Mouse (Mus musculus) midbrain, postnatal 0 days (tissue): ENCODE data around the gene Ell. TPM values are rescaled to one million over a fixed set of nuclear protein-coding genes. Genes with fewer than 3 reads are reported as not detected.

Experiments
- ATAC-seq: fragments of 200-750 bp; cut with Nextera tagmentation; 2 replicates; pipeline ENCODE4 v1.8.0; 2017; ENCODE audit warnings: moderate number of reproducible peaks, mild to moderate bottlenecking, moderate TSS enrichment, moderate library complexity; ENCODE audit not compliant: low FRiP score
- DNase-seq: peaks from one replicate; pipeline ENCODE4 v3.0.0-alpha.2; 2015; ENCODE audit warnings: low spot score
- H3K27ac ChIP-seq: fragments of 300-500 bp; sonication (generic); 2 replicates; pipeline ENCODE4 v1.5.1; 2014; ENCODE audit warnings: low read depth, mild to moderate bottlenecking, low read length, mixed read lengths
- H3K27me3 ChIP-seq: fragments of 300-500 bp; sonication (generic); 2 replicates; pipeline ENCODE4 v1.6.1; 2014; ENCODE audit warnings: low read length, control low read depth, mixed read lengths; ENCODE audit not compliant: insufficient read depth
- H3K36me3 ChIP-seq: fragments of 300-500 bp; sonication (generic); 2 replicates; pipeline ENCODE4 v1.6.1; 2014; ENCODE audit warnings: low read length, control low read depth, mixed read lengths; ENCODE audit not compliant: insufficient read depth
- H3K4me1 ChIP-seq: fragments of 300-500 bp; sonication (generic); 2 replicates; pipeline ENCODE4 v1.6.1; 2014; ENCODE audit warnings: mild to moderate bottlenecking, control low read depth, antibody characterized with exemption, low read length, mixed read lengths; ENCODE audit not compliant: insufficient read depth
- H3K4me2 ChIP-seq: fragments of 300-500 bp; sonication (generic); 2 replicates; pipeline ENCODE4 v1.6.1; 2014; ENCODE audit warnings: low read depth, mild to moderate bottlenecking, low read length, mixed read lengths; ENCODE audit not compliant: poor library complexity, severe bottlenecking
- H3K4me3 ChIP-seq: fragments of 300-500 bp; sonication (generic); 2 replicates; pipeline ENCODE4 v1.5.1; 2014; ENCODE audit warnings: low read depth, mild to moderate bottlenecking, low read length, moderate library complexity
- H3K9ac ChIP-seq: fragments of 300-500 bp; sonication (generic); replicated peaks from 2 replicates; pipeline ENCODE4 v1.6.1; 2014; ENCODE audit warnings: mild to moderate bottlenecking, low read length, moderate library complexity, mixed read lengths; ENCODE audit not compliant: poor library complexity, severe bottlenecking
- H3K9me3 ChIP-seq: fragments of 300-500 bp; sonication (generic); 2 replicates; pipeline ENCODE4 v1.6.1; 2016; ENCODE audit warnings: low read length, control low read depth
- CTCF ChIP-seq: IDR thresholded peaks from 2 replicates; pipeline ENCODE4 v1.5.1; 2016; ENCODE audit warnings: antibody characterized with exemption, mild to moderate bottlenecking
- WGBS: fragments of 180-500 bp; shearing (Covaris S2); extraction: QIAGEN DNeasy Blood & Tissue Kit; methylation state at CpG from one replicate; pipeline ENCODE4 v1.1.7; 2014; 5-methylcytosine and 5-hydroxymethylcytosine counted together
- polyA plus RNA-seq: library from polyadenylated mRNA; unstranded; fragments of >200 nt; fragmentation: Nextera tagmentation; extraction: Ambion mirVana; gene quantifications from 2 replicates; pipeline ENCODE4 v1.2.1, GENCODE M21; 2015
- total RNA-seq: library from RNA; depleted of rRNA; stranded (reverse); fragments of >200 nt; gene quantifications from 2 replicates; pipeline ENCODE4 v1.2.3, GENCODE M21; 2014

The Ell gene
- total and polyA plus RNA-seq, 2 experiments from 2014 or later: 13.2 to 14.1 TPM

GRCm38 (mm10) chr8:70622220-70622619 lies 83.0 kb downstream of the Ell start:
- no peak overlapping the region for H3K4me2 ChIP-seq
- DNase-seq (no peak), ATAC-seq (no peak)
- 61% methylated on average over 3 of the region's 3 CpGs for WGBS
- TF ChIP-seq CTCF: no peak
- no peaks in the 10 kb centered on the region for H3K4me1 ChIP-seq
- H3K27me3 ChIP-seq: 0 out of 2 replicates have a peak, but pooled peaks cover 4% of the 10 kb centered on the region
- H3K9me3 ChIP-seq: no peaks in the 10 kb centered on the region
- H3K4me3 ChIP-seq: no peak overlapping the region
- H3K9ac ChIP-seq: no peak overlapping the region
- no peak overlapping the region for H3K27ac ChIP-seq
- H3K36me3 ChIP-seq: no peaks in the 10 kb centered on the region

GRCm38 (mm10) chr8:70625104-70625503 lies 85.8 kb downstream of the Ell start:
- H3K36me3 ChIP-seq: no peaks in the 10 kb centered on the region
- DNase-seq: no peak
- no peak overlapping the region for H3K4me2 ChIP-seq
- no peaks in the 10 kb centered on the region for H3K9me3 ChIP-seq
- H3K27ac ChIP-seq: no peak overlapping the region
- TF ChIP-seq CTCF: peak; percentile 65
- no peak overlapping the region for H3K9ac ChIP-seq
- H3K27me3 ChIP-seq: 0 out of 2 replicates have a peak, but pooled peaks cover 4% of the 10 kb centered on the region
- no peak overlapping the region for H3K4me3 ChIP-seq
- no peak for ATAC-seq
- WGBS: 18% methylated on average over 5 of the region's 5 CpGs
- H3K4me1 ChIP-seq: no peaks in the 10 kb centered on the region

DNA sequence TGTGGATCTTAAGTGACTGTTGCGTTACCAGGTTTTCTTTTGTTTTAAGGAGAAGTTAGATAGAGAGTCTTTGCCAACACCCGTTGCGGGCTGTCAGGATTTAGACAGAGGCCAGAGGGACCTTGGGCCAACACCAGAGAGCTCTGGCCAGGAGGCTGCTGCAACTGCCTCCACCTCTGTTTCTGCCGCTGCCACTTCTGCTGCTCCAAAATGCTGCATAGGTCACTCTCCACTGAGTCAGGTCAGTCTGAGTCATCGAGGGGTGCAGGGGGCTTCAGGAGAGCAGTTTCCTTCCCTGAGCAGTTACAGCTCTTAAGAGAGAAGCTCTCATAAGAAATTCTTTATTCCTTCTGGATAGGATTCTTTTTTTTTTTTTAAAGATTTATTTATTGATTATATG lies 87.8 kb downstream of the Ell start:
- no peak overlapping the region for H3K4me3 ChIP-seq
- no peaks in the 10 kb centered on the region for H3K4me1 ChIP-seq
- no peak overlapping the region for H3K4me2 ChIP-seq
- H3K9me3 ChIP-seq: no peaks in the 10 kb centered on the region
- no peak overlapping the region for H3K27ac ChIP-seq
- H3K36me3 ChIP-seq: no peaks in the 10 kb centered on the region
- peaks cover 7% of the 10 kb centered on the region; the same call in 1 of the 2 replicates for H3K27me3 ChIP-seq
- 87% methylated on average over 5 of the region's 5 CpGs for WGBS
- DNase-seq: no peak
- TF ChIP-seq CTCF: no peak
- no peak for ATAC-seq
- H3K9ac ChIP-seq: no peak overlapping the region

GRCm38 (mm10) chr8:70628986-70629490 lies 89.8 kb downstream of the Ell start:
- peak overlapping the region; percentile 51 for H3K27ac ChIP-seq
- H3K36me3 ChIP-seq: no peaks in the 10 kb centered on the region
- H3K9me3 ChIP-seq: no peaks in the 10 kb centered on the region
- ATAC-seq: 0 out of 2 replicates have a peak, but pooled peaks have one; percentile 1
- peak overlapping the region; percentile 29 for H3K9ac ChIP-seq
- H3K4me3 ChIP-seq: peak overlapping the region; percentile 33
- H3K27me3 ChIP-seq: peaks cover 7% of the 10 kb centered on the region; the same call in 1 of the 2 replicates
- peak overlapping the region; percentile 60 for H3K4me2 ChIP-seq
- no peak for DNase-seq
- H3K4me1 ChIP-seq: no peaks in the 10 kb centered on the region
- no peak for TF ChIP-seq CTCF
- 54% methylated on average over 7 of the region's 7 CpGs for WGBS

- Histone ChIP-seq H3K4me1 (no peaks in the 10 kb centered on the region), H3K4me2 (peak overlapping the region; percentile 60), H3K9ac (peak overlapping the region; percentile 29), H3K27me3 (peaks cover 7% of the 10 kb centered on the region; the same call in 1 of the 2 replicates), H3K4me3 (peak overlapping the region; percentile 33), H3K27ac (peak overlapping the region; percentile 52), H3K36me3 (no peaks in the 10 kb centered on the region), H3K9me3 (no peaks in the 10 kb centered on the region)
- peak; percentile 100 for TF ChIP-seq CTCF
- ATAC-seq: peak; percentile 91
- peak; percentile 91 for DNase-seq
- under 1% methylated on average over 60 of the region's 60 CpGs for WGBS
Observed at GRCm38 (mm10) chr8:70629574-70630531, 90.6 kb downstream of the Ell start.
